Mouse (Mus musculus): ENCODE results near the gene Hoxb9. TPM values are rescaled to one million over a fixed set of nuclear protein-coding genes. Genes with fewer than 3 reads are reported as not detected.
A peak's percentile ranks its signal among the peaks of the same experiment; 100 is the strongest.

Gene Hoxb9
- total RNA-seq, 2 experiments from 2014 or later, result not detected

GRCm38 (mm10) chr11:96297428-96297827 lies 26.2 kb downstream of the Hoxb9 start:
- DNase-seq (ENCODE audit: low spot score in 2 of 2), result no peak

- DNase-seq (ENCODE audit: low spot score in 2 of 2), result no peak
These were observed 26.8 kb downstream of the Hoxb9 start for GRCm38 (mm10) chr11:96297968-96298635.

GRCm38 (mm10) chr11:96298895-96299667 lies 27.8 kb downstream of the Hoxb9 start:
- DNase-seq (ENCODE audit: low spot score in 2 of 2), result no peak

GRCm38 (mm10) chr11:96299781-96300180 lies 28.5 kb downstream of the Hoxb9 start:
- DNase-seq (ENCODE audit: low spot score in 2 of 2), result no peak

- no peak for DNase-seq (ENCODE audit: low spot score in 2 of 2)
These were observed 29.3 kb downstream of the Hoxb9 start for GRCm38 (mm10) chr11:96300354-96301063.

- no peak for DNase-seq (ENCODE audit: low spot score in 2 of 2)
These were observed 29.8 kb downstream of the Hoxb9 start for GRCm38 (mm10) chr11:96301064-96301431.

- peak in 1 of 2 experiments; percentile 20 for DNase-seq (ENCODE audit: low spot score in 2 of 2)
These were observed 30.6 kb downstream of the Hoxb9 start for GRCm38 (mm10) chr11:96301837-96302236.

- no peak for DNase-seq (ENCODE audit: low spot score in 2 of 2)
These were observed 31.3 kb downstream of the Hoxb9 start for GRCm38 (mm10) chr11:96302381-96303150.

- no peak for DNase-seq (ENCODE audit: low spot score in 2 of 2)
These were observed 32.2 kb downstream of the Hoxb9 start, which contains the start of gene Hoxb5 for GRCm38 (mm10) chr11:96303151-96304099. Gene Hoxb5 (plus strand): TSS chr11:96303336.

- DNase-seq (ENCODE audit: low spot score in 2 of 2), result no peak
These were observed 33.3 kb downstream of the Hoxb9 start for GRCm38 (mm10) chr11:96304381-96305195.

GRCm38 (mm10) chr11:96305505-96306182 lies 34.4 kb downstream of the Hoxb9 start:
- DNase-seq (ENCODE audit: low spot score in 2 of 2), result no peak

- DNase-seq (ENCODE audit: low spot score in 2 of 2), result no peak
These were observed 35.1 kb downstream of the Hoxb9 start for GRCm38 (mm10) chr11:96306183-96306907.

GRCm38 (mm10) chr11:96306908-96307269 lies 35.6 kb downstream of the Hoxb9 start:
- DNase-seq (ENCODE audit: low spot score in 2 of 2), result no peak

- DNase-seq (ENCODE audit: low spot score in 2 of 2), result no peak
These were observed 37.5 kb downstream of the Hoxb9 start for GRCm38 (mm10) chr11:96308763-96309162.

- no peak for DNase-seq (ENCODE audit: low spot score in 2 of 2)
These were observed 38.0 kb downstream of the Hoxb9 start for GRCm38 (mm10) chr11:96309288-96309687.

- DNase-seq (ENCODE audit: low spot score in 2 of 2), result no peak
These were observed 39.1 kb downstream of the Hoxb9 start for GRCm38 (mm10) chr11:96310183-96310938.

- no peak for DNase-seq (ENCODE audit: low spot score in 2 of 2)
These were observed 39.8 kb downstream of the Hoxb9 start for GRCm38 (mm10) chr11:96311097-96311496.

Measured in left cerebral cortex, adult 18-20 months (tissue).